ENCODE assay signal across 25 mouse cellular contexts in genomic region chr11:94126701-94127100, GRCm38 (mm10).
DNase-seq lines count a peak whose midpoint lies in the region; ATAC-seq lines count a peak whose summit lies in the region.
"Had no signal": no experiment of that assay in that cellular context is flagged by ENCODE, and none has a peak within 500 bp of the region (broad histone marks: within the 10 kb centered on the region; RNA-seq: fewer than 3 reads in every experiment).

No protein-coding gene starts in this region.

- 87% methylated on average over 9 of the region's 9 CpGs for WGBS in heart, embryonic 12.5 days

- peak; percentile 10 to 21 for DNase-seq in cerebellum, postnatal 10 days
- no peak for DNase-seq in cerebellum, adult 11 months
- no peak for DNase-seq in heart, postnatal 25 days (ENCODE audit: low spot score)
- peak; percentile 4 for DNase-seq in right cerebral cortex, postnatal 14 days
- no peak for DNase-seq in right cerebral cortex, adult 18-20 months
- no peak for DNase-seq in adrenal gland, postnatal 25 days
- DNase-seq: adrenal gland, adult 2 months; embryo, embryonic 11 days; gastrocnemius, postnatal 10 days; heart, postnatal 10 days; kidney, adult 9 months; kidney, postnatal 10 days; layer of hippocampus, adult 9-11 months; liver; lung, adult 2 months; lung, postnatal 10 days; midbrain, embryonic 14.5 days had no signal

- H3K4me2 ChIP-seq in heart, embryonic 12.5 days, result no peak overlapping the region
- H3K4me2 ChIP-seq: embryonic facial prominence, embryonic 12.5 days; heart, embryonic 13.5 days; intestine, embryonic 15.5 days had no signal

- no peak overlapping the region for H3K9ac ChIP-seq in heart, embryonic 12.5 days
- H3K9ac ChIP-seq: embryonic facial prominence, embryonic 12.5 days; heart, embryonic 13.5 days; intestine, embryonic 15.5 days; liver, embryonic 14.5 days had no signal

- no peak overlapping the region for H3K4me3 ChIP-seq in heart, embryonic 12.5 days
- H3K4me3 ChIP-seq: embryonic facial prominence, embryonic 12.5 days; heart, embryonic 13.5 days; intestine, embryonic 15.5 days had no signal

- H3K9me3 ChIP-seq in heart, embryonic 12.5 days (replicated peaks), result no peaks in the 10 kb centered on the region
- H3K9me3 ChIP-seq: embryonic facial prominence, embryonic 12.5 days; heart, embryonic 13.5 days; intestine, embryonic 15.5 days had no signal

- H3K27ac ChIP-seq in heart, embryonic 12.5 days (ENCODE audit: poor library complexity, severe bottlenecking), result no peak overlapping the region
- H3K27ac ChIP-seq: embryonic facial prominence, embryonic 12.5 days; heart, embryonic 13.5 days; intestine, embryonic 15.5 days; liver, embryonic 14.5 days; macrophage had no signal

- no peaks in the 10 kb centered on the region for H3K27me3 ChIP-seq in heart, embryonic 12.5 days (replicated peaks)
- H3K27me3 ChIP-seq: embryonic facial prominence, embryonic 12.5 days; heart, embryonic 13.5 days; intestine, embryonic 15.5 days had no signal

- intact Hi-C loops in heart, postnatal 25 days (cut with DNase I), result loop anchor here (5.0 kb wide), 1 partner anchor 276 kb away; no protein-coding TSS in a partner anchor

- H3K4me1 ChIP-seq in heart, embryonic 12.5 days (replicated peaks), result peaks cover 13% of the 10 kb centered on the region
- H3K4me1 ChIP-seq: embryonic facial prominence, embryonic 12.5 days; intestine, embryonic 15.5 days had no signal

- peak; percentile 49; the same call in 1 of the 2 replicates for ATAC-seq in heart, embryonic 12.5 days (ENCODE audit: insufficient number of reproducible peaks, low FRiP score)
- ATAC-seq: CD4-positive, CD25-positive, alpha-beta regulatory T cell, adult 4 months; hindbrain, embryonic 16.5 days; intestine, embryonic 15.5 days had no signal

- H3K36me3 ChIP-seq in heart, embryonic 12.5 days, result peaks cover 32% of the 10 kb centered on the region

Comparison
In these comparisons a context has a peak if more than half of its experiments do, and no peak if none do; other contexts are left out.
1. DNase-seq: peak in cerebellum, postnatal 10 days (2 of 2) and right cerebral cortex, postnatal 14 days (single experiment); none in cerebellum, adult 11 months (single experiment), heart, postnatal 25 days (single experiment), right cerebral cortex, adult 18-20 months (single experiment) and adrenal gland, postnatal 25 days (single experiment).